18 mouse cellular contexts compared by ENCODE assay signal in the genomic region with DNA sequence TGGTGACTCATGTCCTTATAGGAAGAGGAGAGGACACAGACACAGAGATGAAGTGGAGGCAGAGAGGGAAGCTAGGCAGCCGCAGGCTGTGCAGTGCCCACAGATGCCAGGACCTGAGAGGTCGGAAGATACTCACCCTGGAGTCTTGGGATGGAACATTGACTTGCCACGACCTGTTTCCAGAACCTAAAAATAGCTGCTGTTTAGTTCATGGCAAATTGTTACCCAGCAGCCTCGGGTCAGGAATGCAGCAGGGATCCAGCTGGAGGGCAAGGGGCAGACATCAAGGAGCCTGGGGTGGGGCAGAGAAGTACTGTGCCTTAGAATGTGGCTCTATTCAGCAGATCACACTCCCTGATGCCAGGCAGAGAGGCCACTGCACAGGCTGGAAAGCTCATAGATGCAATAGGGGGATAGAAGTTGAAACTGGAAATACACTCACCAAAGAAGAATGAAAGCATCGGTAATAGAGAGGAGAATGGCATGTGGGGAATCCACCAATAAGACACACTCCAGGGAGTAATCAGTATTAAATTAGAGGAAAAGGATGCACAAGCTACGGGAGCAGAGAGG.
DNase-seq lines count a peak whose midpoint lies in the region; ATAC-seq lines count a peak whose summit lies in the region.
"Had no signal": no experiment of that assay in that cellular context is flagged by ENCODE, and none has a peak within 500 bp of the region (broad histone marks: within the 10 kb centered on the region; RNA-seq: fewer than 3 reads in every experiment).

No protein-coding gene starts in this region.

- 43% methylated on average over 6 of the region's 6 CpGs for WGBS in kidney, embryonic 16.5 days
- WGBS in hindbrain, embryonic 14.5 days, result 41% methylated on average over 6 of the region's 6 CpGs

- no peaks in the 10 kb centered on the region; the same call in 1 of the 2 replicates for H3K4me1 ChIP-seq in kidney, embryonic 16.5 days (ENCODE audit: insufficient read depth, low read length)
- H3K4me1 ChIP-seq in hindbrain, embryonic 14.5 days (replicated peaks; ENCODE audit: control insufficient read depth, insufficient read depth, low read length), result no peaks in the 10 kb centered on the region; the same call in none of the 2 replicates

- H3K36me3 ChIP-seq in kidney, embryonic 16.5 days (ENCODE audit: insufficient read depth, low read length), result no peaks in the 10 kb centered on the region
- H3K36me3 ChIP-seq in hindbrain, embryonic 14.5 days (replicated peaks; ENCODE audit: control insufficient read depth, insufficient read depth), result no peaks in the 10 kb centered on the region
- H3K36me3 ChIP-seq: embryonic facial prominence, embryonic 13.5 days; heart, embryonic 15.5 days had no signal

- H3K27ac ChIP-seq in kidney, embryonic 16.5 days (ENCODE audit: low read length), result no peak overlapping the region
- H3K27ac ChIP-seq in hindbrain, embryonic 14.5 days, result no peak overlapping the region
- H3K27ac ChIP-seq: embryonic facial prominence, embryonic 13.5 days; heart, embryonic 15.5 days; stomach, postnatal 0 days had no signal

- no peak overlapping the region for H3K4me2 ChIP-seq in kidney, embryonic 16.5 days (replicated peaks; ENCODE audit: low read depth, low read length)
- H3K4me2 ChIP-seq in hindbrain, embryonic 14.5 days (replicated peaks), result no peak overlapping the region
- H3K4me2 ChIP-seq: embryonic facial prominence, embryonic 13.5 days; heart, embryonic 15.5 days; midbrain, embryonic 11.5 days had no signal

- H3K9me3 ChIP-seq in kidney, embryonic 16.5 days (ENCODE audit: low read length), result no peaks in the 10 kb centered on the region
- no peaks in the 10 kb centered on the region; the same call in 1 of the 2 replicates for H3K9me3 ChIP-seq in hindbrain, embryonic 14.5 days (ENCODE audit: control insufficient read depth, low read length)
- H3K9me3 ChIP-seq: embryonic facial prominence, embryonic 13.5 days; heart, embryonic 15.5 days had no signal

- H3K27me3 ChIP-seq in kidney, embryonic 16.5 days (ENCODE audit: insufficient read depth, low read length), result no peaks in the 10 kb centered on the region
- H3K27me3 ChIP-seq in hindbrain, embryonic 14.5 days (ENCODE audit: control insufficient read depth, insufficient read depth, low read length), result no peaks in the 10 kb centered on the region
- H3K27me3 ChIP-seq: embryonic facial prominence, embryonic 13.5 days; heart, embryonic 15.5 days had no signal

- peak; percentile 51 for DNase-seq in kidney, adult 11 months
- DNase-seq in NIH3T3 (ENCODE audit: low read depth), result peak; percentile 11
- peak; percentile 9 for DNase-seq in forelimb bud, embryonic 11.5 days (ENCODE audit: low read depth, low spot score)
- peak; percentile 5 to 13 for DNase-seq in heart, postnatal 36 days
- DNase-seq in layer of hippocampus, postnatal 14 days (ENCODE audit: low spot score in 2 of 2), result no peak
- no peak for DNase-seq in hindbrain, embryonic 14.5 days (ENCODE audit: low spot score)
- DNase-seq: cerebellum, postnatal 25 days; liver; lung, adult 18-20 months; lung, postnatal 36 days; spleen, adult 18-20 months; thymus, postnatal 25 days had no signal

- no peak overlapping the region for H3K9ac ChIP-seq in kidney, embryonic 16.5 days (replicated peaks; ENCODE audit: low read length)
- no peak overlapping the region for H3K9ac ChIP-seq in hindbrain, embryonic 14.5 days
- H3K9ac ChIP-seq: embryonic facial prominence, embryonic 13.5 days; heart, embryonic 15.5 days had no signal

- no peak overlapping the region for H3K4me3 ChIP-seq in kidney, embryonic 16.5 days (ENCODE audit: low read length)
- H3K4me3 ChIP-seq in hindbrain, embryonic 14.5 days (replicated peaks; ENCODE audit: low read length), result no peak overlapping the region
- H3K4me3 ChIP-seq: embryonic facial prominence, embryonic 13.5 days; heart, embryonic 15.5 days had no signal

- ATAC-seq in kidney, embryonic 16.5 days (ENCODE audit: low FRiP score, low TSS enrichment), result no peak
- ATAC-seq in megakaryocyte, adult 5-6 weeks (ENCODE audit: poor library complexity, severe bottlenecking), result no peak
- no peak for ATAC-seq in hindbrain, embryonic 14.5 days (ENCODE audit: low FRiP score)

- intact Hi-C loops in heart, postnatal 36 days (cut with DNase I), result no loop called here

Comparison
In these comparisons a context has a peak if more than half of its experiments do, and no peak if none do; other contexts are left out.
1. DNase-seq: peak in kidney, adult 11 months (single experiment), NIH3T3 (single experiment), forelimb bud, embryonic 11.5 days (single experiment) and heart, postnatal 36 days (2 of 2); none in layer of hippocampus, postnatal 14 days (0 of 2) and hindbrain, embryonic 14.5 days (single experiment).